Mouse (Mus musculus) heart, embryonic 14.5 days (tissue): ENCODE data around the gene Nes. TPM values are rescaled to one million over a fixed set of nuclear protein-coding genes. Genes with fewer than 3 reads are reported as not detected.

Source experiments
- ATAC-seq: fragments of 200-750 bp; cut with Nextera tagmentation; 2 replicates; pipeline ENCODE4 v1.8.0; 2017; ENCODE audit warnings: low read depth, moderate TSS enrichment; ENCODE audit not compliant: insufficient number of reproducible peaks, insufficient read depth, low FRiP score
- H3K27ac ChIP-seq, 2 experiments: fragments of 200-500 bp in 1 of 2; fragments of 300-500 bp in 1 of 2; sonication (generic) in 1 of 2; replicated peaks in 1 of 2; 2 replicates each; pipeline ENCODE4 v1.5.1; 2012 to 2014; ENCODE audit warnings: low read depth in 2 of 2, low read length in 2 of 2, control low read depth in 1 of 2, mild to moderate bottlenecking in 1 of 2, mixed read lengths in 1 of 2; ENCODE audit not compliant: control insufficient read depth in 1 of 2, insufficient read depth in 1 of 2
- H3K27me3 ChIP-seq: fragments of 300-500 bp; sonication (generic); 2 replicates; pipeline ENCODE4 v1.6.1; 2014; ENCODE audit warnings: mild to moderate bottlenecking, low read length, control low read depth; ENCODE audit not compliant: control insufficient read depth, insufficient read depth
- H3K36me3 ChIP-seq: fragments of 300-500 bp; sonication (generic); 2 replicates; pipeline ENCODE4 v1.6.1; 2014; ENCODE audit warnings: mild to moderate bottlenecking, control low read depth, low read length, mixed read lengths; ENCODE audit not compliant: control insufficient read depth, insufficient read depth
- H3K4me1 ChIP-seq, 2 experiments: fragments of 200-500 bp in 1 of 2; fragments of 300-500 bp in 1 of 2; sonication (generic) in 1 of 2; 2 replicates each; pipeline ENCODE4 v1.6.1; 2012 to 2014; ENCODE audit warnings: low read length in 2 of 2, control low read depth in 1 of 2, mixed read lengths in 1 of 2; ENCODE audit not compliant: control insufficient read depth in 2 of 2, insufficient read depth in 2 of 2
- H3K4me2 ChIP-seq: fragments of 300-500 bp; sonication (generic); 2 replicates; pipeline ENCODE4 v1.6.1; 2014; ENCODE audit warnings: mild to moderate bottlenecking, low read length
- H3K4me3 ChIP-seq, 2 experiments: fragments of 200-500 bp in 1 of 2; fragments of 300-500 bp in 1 of 2; sonication (generic) in 1 of 2; 2 replicates each; pipeline ENCODE4 v1.5.1; 2012 to 2014; ENCODE audit warnings: low read length in 2 of 2, mild to moderate bottlenecking in 2 of 2, control low read depth in 1 of 2, low read depth in 1 of 2, moderate library complexity in 1 of 2; ENCODE audit not compliant: control insufficient read depth in 1 of 2, insufficient read depth in 1 of 2
- H3K9ac ChIP-seq: fragments of 300-500 bp; sonication (generic); 2 replicates; pipeline ENCODE4 v1.6.1; 2014; ENCODE audit warnings: mild to moderate bottlenecking, low read length
- H3K9me3 ChIP-seq: fragments of 300-500 bp; sonication (generic); 2 replicates; pipeline ENCODE4 v1.6.1; 2016; ENCODE audit warnings: low read length, control low read depth; ENCODE audit not compliant: control insufficient read depth
- WGBS: fragments of 180-500 bp; shearing (Covaris S2); extraction: QIAGEN DNeasy Blood & Tissue Kit; methylation state at CpG from one replicate; pipeline ENCODE4 v1.1.7; 2014; 5-methylcytosine and 5-hydroxymethylcytosine counted together
- polyA plus RNA-seq: library from polyadenylated mRNA; unstranded; fragments of >200 nt; fragmentation: Nextera tagmentation; extraction: Ambion mirVana; gene quantifications from 2 replicates; pipeline ENCODE4 v1.2.1, GENCODE M21; 2014

The Nes gene
- polyA plus RNA-seq, 1 experiment from 2014 or later: 10.7 TPM

DNA sequence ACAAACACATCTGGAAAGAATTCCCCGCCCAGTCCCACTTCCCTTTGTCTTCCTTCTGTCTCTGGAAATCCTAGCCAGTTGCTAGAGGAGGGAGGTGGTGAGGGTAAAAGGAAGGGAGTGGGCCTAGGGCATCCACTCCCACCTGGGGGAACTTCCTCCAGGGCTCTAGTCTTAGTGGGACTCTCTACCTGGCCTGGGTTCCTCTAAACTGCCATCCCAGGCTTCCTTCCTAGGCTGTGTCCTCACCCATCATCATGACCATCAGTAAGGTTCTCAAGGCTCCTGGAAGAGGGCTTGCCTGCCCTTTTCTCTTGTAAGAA is 24.4 kb upstream of the Nes start:
- peaks cover 20% of the 10 kb centered on the region for H3K36me3 ChIP-seq
- no peak overlapping the region for H3K9ac ChIP-seq
- peaks cover 52% of the 10 kb centered on the region for H3K27me3 ChIP-seq
- WGBS: 50% methylated on average over 1 of the region's 1 CpGs
- no peak overlapping the region for H3K4me3 ChIP-seq
- ATAC-seq: no peak
- H3K4me2 ChIP-seq: no peak overlapping the region
- H3K27ac ChIP-seq: no peak overlapping the region
- no peaks in the 10 kb centered on the region for H3K9me3 ChIP-seq
- H3K4me1 ChIP-seq: peaks cover 18 to 23% of the 10 kb centered on the region in 2 experiments

- Histone ChIP-seq H3K9ac (0 out of 2 replicates have a peak overlapping the region, but pooled peaks have one; percentile 18), H3K4me3 (peak overlapping the region in 1 of 2 experiments; percentile 33; a peak in 2 of 4 replicates), H3K4me2 (peak overlapping the region; percentile 63), H3K4me1 (peaks cover 20 to 23% of the 10 kb centered on the region in 2 experiments), H3K27ac (no peak overlapping the region), H3K36me3 (peaks cover 12% of the 10 kb centered on the region), H3K27me3 (peaks cover 58% of the 10 kb centered on the region), H3K9me3 (no peaks in the 10 kb centered on the region)
- no peak for ATAC-seq
- 5% methylated on average over 26 of the region's 26 CpGs for WGBS
Observed at GRCm38 (mm10) chr3:87947056-87947810, 23.6 kb upstream of the Nes start.

- H3K27me3 ChIP-seq: peaks cover 61% of the 10 kb centered on the region
- peaks cover 7% of the 10 kb centered on the region for H3K36me3 ChIP-seq
- no peak for ATAC-seq
- peak overlapping the region; percentile 9 to 33; a peak in 3 of 4 replicates for H3K4me3 ChIP-seq
- H3K9ac ChIP-seq: 0 out of 2 replicates have a peak overlapping the region, but pooled peaks have one; percentile 18
- H3K4me1 ChIP-seq: peaks cover 22 to 23% of the 10 kb centered on the region in 2 experiments
- no peaks in the 10 kb centered on the region for H3K9me3 ChIP-seq
- no peak overlapping the region for H3K27ac ChIP-seq
- 3% methylated on average over 15 of the region's 17 CpGs for WGBS
- H3K4me2 ChIP-seq: peak overlapping the region; percentile 63
Observed at GRCm38 (mm10) chr3:87947811-87948199, 23.1 kb upstream of the Nes start.

- WGBS: 4% methylated on average over 35 of the region's 35 CpGs
- Histone ChIP-seq H3K36me3 (no peaks in the 10 kb centered on the region), H3K27me3 (peaks cover 61% of the 10 kb centered on the region), H3K4me3 (peak within 1 kb of the TSS; percentile 9 to 33; a peak in 3 of 4 replicates), H3K4me2 (peak within 1 kb of the TSS; percentile 63), H3K27ac (no peak within 1 kb of the TSS), H3K4me1 (peaks cover 22 to 23% of the 10 kb centered on the region in 2 experiments), H3K9ac (peak within 1 kb of the TSS; percentile 18; the same call in 1 of the 2 replicates), H3K9me3 (no peaks in the 10 kb centered on the region)
- ATAC-seq: no peak
Observed at GRCm38 (mm10) chr3:87948378-87949265, 22.3 kb upstream of the Nes start, which contains the start of gene Crabp2. Crabp2 (plus strand) TSS chr3:87948666.

- peaks cover 22 to 23% of the 10 kb centered on the region in 2 experiments for H3K4me1 ChIP-seq
- peak overlapping the region; percentile 63; the same call in 1 of the 2 replicates for H3K4me2 ChIP-seq
- H3K9ac ChIP-seq: no peak overlapping the region
- H3K27me3 ChIP-seq: peaks cover 61% of the 10 kb centered on the region
- H3K4me3 ChIP-seq: no peak overlapping the region
- no peak overlapping the region for H3K27ac ChIP-seq
- no peak for ATAC-seq
- WGBS: 17% methylated on average over 16 of the region's 16 CpGs
- H3K36me3 ChIP-seq: no peaks in the 10 kb centered on the region
- H3K9me3 ChIP-seq: no peaks in the 10 kb centered on the region
Observed at GRCm38 (mm10) chr3:87949266-87949954, 21.5 kb upstream of the Nes start.

- H3K9ac ChIP-seq: no peak overlapping the region
Observed at GRCm38 (mm10) chr3:87949955-87950515, 20.8 kb upstream of the Nes start.

DNA sequence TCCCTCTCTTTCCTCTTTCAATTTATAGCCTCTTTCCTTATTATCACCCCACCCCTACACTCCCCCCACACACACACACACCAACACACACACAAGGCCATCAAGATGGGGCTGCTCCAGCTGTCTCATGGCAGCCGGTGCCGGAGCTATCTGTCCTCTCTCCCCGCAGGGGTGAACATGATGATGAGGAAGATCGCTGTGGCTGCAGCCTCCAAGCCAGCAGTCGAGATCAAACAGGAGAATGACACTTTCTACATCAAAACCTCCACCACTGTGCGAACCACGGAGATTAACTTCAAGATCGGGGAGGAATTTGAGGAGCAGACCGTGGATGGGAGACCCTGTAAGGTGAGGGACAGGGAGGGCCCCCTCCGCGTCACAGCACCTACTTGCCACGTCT is 18.9 kb upstream of the Nes start:
- no peaks in the 10 kb centered on the region for H3K36me3 ChIP-seq
- H3K9ac ChIP-seq: peak overlapping the region; percentile 44
- peaks cover 52% of the 10 kb centered on the region for H3K27me3 ChIP-seq
- peak overlapping the region; percentile 30 to 43 for H3K4me3 ChIP-seq
- no peak for ATAC-seq
- H3K27ac ChIP-seq: peak overlapping the region in 1 of 2 experiments; percentile 17; a peak in 1 of 4 replicates
- H3K9me3 ChIP-seq: no peaks in the 10 kb centered on the region
- H3K4me2 ChIP-seq: peak overlapping the region; percentile 63
- H3K4me1 ChIP-seq: peaks cover 22 to 23% of the 10 kb centered on the region in 2 experiments
- WGBS: 8% methylated on average over 12 of the region's 12 CpGs

More at GRCm38 (mm10) chr3:87949955-87950515, 20.8 kb upstream of the Nes start:
- peaks cover 22 to 23% of the 10 kb centered on the region in 2 experiments for H3K4me1 ChIP-seq
- H3K27ac ChIP-seq: no peak overlapping the region
- no peak overlapping the region for H3K4me3 ChIP-seq
- H3K36me3 ChIP-seq: no peaks in the 10 kb centered on the region
- no peak for ATAC-seq
- H3K27me3 ChIP-seq: peaks cover 61% of the 10 kb centered on the region
- 15% methylated on average over 13 of the region's 13 CpGs for WGBS
- H3K4me2 ChIP-seq: no peak overlapping the region
- no peaks in the 10 kb centered on the region for H3K9me3 ChIP-seq
